Mouse (Mus musculus) fibroblast of lung, adult 2 months (primary cell): ENCODE results near the gene Tm4sf1.

Experiments used
- DNase-seq: peaks from one replicate; pipeline ENCODE4 v3.0.0-alpha.2; 2011; ENCODE audit warnings: low read depth

Gene Tm4sf1

GRCm38 (mm10) chr3:57287854-57288720 lies 13.7 kb downstream of the Tm4sf1 start:
- DNase-seq = no peak

GRCm38 (mm10) chr3:57287438-57287837 lies 14.3 kb downstream of the Tm4sf1 start:
- DNase-seq = no peak

GRCm38 (mm10) chr3:57278225-57278624 lies 23.6 kb downstream of the Tm4sf1 start:
- DNase-seq = no peak

GRCm38 (mm10) chr3:57277453-57277852 lies 24.3 kb downstream of the Tm4sf1 start:
- DNase-seq = no peak

- no peak for DNase-seq
These were observed 25.0 kb downstream of the Tm4sf1 start for GRCm38 (mm10) chr3:57276821-57277220.

- no peak for DNase-seq
These were observed 32.8 kb downstream of the Tm4sf1 start for GRCm38 (mm10) chr3:57268994-57269393.

GRCm38 (mm10) chr3:57267559-57268173 lies 34.1 kb downstream of the Tm4sf1 start:
- DNase-seq = no peak

GRCm38 (mm10) chr3:57253041-57253440 lies 48.7 kb downstream of the Tm4sf1 start:
- no peak for DNase-seq

- DNase-seq = peak; percentile 94
These were observed 49.2 kb downstream of the Tm4sf1 start for GRCm38 (mm10) chr3:57252551-57252950.

- no peak for DNase-seq
These were observed 56.5 kb downstream of the Tm4sf1 start for GRCm38 (mm10) chr3:57245242-57245641.
